10 mouse cellular contexts compared by ENCODE assay signal in the genomic region with DNA sequence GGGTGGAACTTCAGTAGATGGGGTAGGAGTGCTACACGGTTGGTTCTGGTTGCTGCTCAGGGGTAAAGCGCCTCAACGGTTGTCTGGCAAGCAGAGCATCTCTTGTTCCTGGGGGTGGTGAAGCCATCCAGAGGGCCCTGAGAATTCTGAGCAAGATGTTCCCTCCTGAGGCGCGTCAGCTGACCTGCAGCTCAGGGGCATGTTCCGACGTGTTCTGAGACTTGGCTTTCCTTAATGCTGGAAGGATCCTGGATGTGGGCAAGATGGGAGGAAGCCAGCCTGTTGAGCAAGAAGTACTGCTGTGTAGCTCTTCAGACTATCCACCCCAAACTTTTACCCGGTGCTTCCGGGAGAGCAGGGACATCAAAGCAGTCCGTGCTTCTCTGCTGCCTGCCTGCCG. TPM values are rescaled to one million over a fixed set of nuclear protein-coding genes. Genes with fewer than 3 reads are reported as not detected.
DNase-seq lines count a peak whose midpoint lies in the region; ATAC-seq and TF ChIP-seq lines count a peak whose summit lies in the region.
"Had no signal": no experiment of that assay in that cellular context is flagged by ENCODE, and none has a peak within 500 bp of the region (broad histone marks: within the 10 kb centered on the region; RNA-seq: fewer than 3 reads in every experiment).

No protein-coding gene starts in this region.

- H3K9ac ChIP-seq in forebrain, embryonic 13.5 days = no peak overlapping the region; the same call in 1 of the 2 replicates
- no peak overlapping the region for H3K9ac ChIP-seq in forebrain, embryonic 11.5 days (ENCODE audit: low read length)
- H3K9ac ChIP-seq in forebrain, postnatal 0 days = no peak overlapping the region
- H3K9ac ChIP-seq in neural tube, embryonic 14.5 days (replicated peaks; ENCODE audit: low read depth, low read length) = 0 out of 2 replicates have a peak overlapping the region, but pooled peaks have one; percentile 25
- H3K9ac ChIP-seq: liver, embryonic 14.5 days had no signal

- H3K27me3 ChIP-seq in forebrain, embryonic 13.5 days = no peaks in the 10 kb centered on the region
- H3K27me3 ChIP-seq in forebrain, embryonic 11.5 days (ENCODE audit: control insufficient read depth, insufficient read depth, low read length) = no peaks in the 10 kb centered on the region
- H3K27me3 ChIP-seq in forebrain, postnatal 0 days (ENCODE audit: insufficient read depth, low read length) = no peaks in the 10 kb centered on the region
- H3K27me3 ChIP-seq in neural tube, embryonic 14.5 days (ENCODE audit: control insufficient read depth, insufficient read depth, low read length) = no peaks in the 10 kb centered on the region

- H3K4me1 ChIP-seq in forebrain, embryonic 13.5 days = peaks cover 88% of the 10 kb centered on the region
- H3K4me1 ChIP-seq in forebrain, embryonic 11.5 days (replicated peaks; ENCODE audit: control insufficient read depth, insufficient read depth, low read length) = peaks cover 16% of the 10 kb centered on the region
- H3K4me1 ChIP-seq in forebrain, postnatal 0 days (ENCODE audit: insufficient read depth) = peaks cover 42% of the 10 kb centered on the region
- peaks cover 70% of the 10 kb centered on the region for H3K4me1 ChIP-seq in neural tube, embryonic 14.5 days (ENCODE audit: control insufficient read depth, insufficient read depth, low read length)

- peaks cover 39% of the 10 kb centered on the region for H3K36me3 ChIP-seq in forebrain, embryonic 13.5 days (ENCODE audit: poor library complexity, severe bottlenecking)
- H3K36me3 ChIP-seq in forebrain, embryonic 11.5 days (ENCODE audit: control insufficient read depth, insufficient read depth, low read length) = peaks cover 9% of the 10 kb centered on the region; the same call in 1 of the 2 replicates
- peaks cover 21% of the 10 kb centered on the region for H3K36me3 ChIP-seq in forebrain, postnatal 0 days (ENCODE audit: insufficient read depth)
- peaks cover 7% of the 10 kb centered on the region; the same call in 1 of the 2 replicates for H3K36me3 ChIP-seq in neural tube, embryonic 14.5 days (ENCODE audit: control insufficient read depth, insufficient read depth, low read length)

- no peak overlapping the region for H3K27ac ChIP-seq in forebrain, embryonic 13.5 days
- no peak overlapping the region for H3K27ac ChIP-seq in forebrain, embryonic 11.5 days (ENCODE audit: low read depth, low read length)
- H3K27ac ChIP-seq in forebrain, postnatal 0 days (ENCODE audit: low read depth, low read length) = no peak overlapping the region
- H3K27ac ChIP-seq in neural tube, embryonic 14.5 days (ENCODE audit: low read depth, low read length) = no peak overlapping the region
- H3K27ac ChIP-seq: liver, embryonic 14.5 days had no signal

- no peak for TF ChIP-seq CTCF in forebrain, postnatal 0 days (IDR thresholded peaks at IDR 0.05; ENCODE audit: low read depth)

- H3K4me2 ChIP-seq in forebrain, embryonic 13.5 days = peak overlapping the region; percentile 37
- no peak overlapping the region for H3K4me2 ChIP-seq in forebrain, embryonic 11.5 days (ENCODE audit: low read depth, low read length, severe bottlenecking)
- peak overlapping the region; percentile 17; the same call in 1 of the 2 replicates for H3K4me2 ChIP-seq in forebrain, postnatal 0 days (ENCODE audit: low read depth)
- H3K4me2 ChIP-seq in neural tube, embryonic 14.5 days (ENCODE audit: low read depth, low read length) = no peak overlapping the region

- H3K9me3 ChIP-seq in forebrain, embryonic 13.5 days (replicated peaks) = no peaks in the 10 kb centered on the region
- no peaks in the 10 kb centered on the region for H3K9me3 ChIP-seq in forebrain, embryonic 11.5 days (ENCODE audit: control insufficient read depth, low read length)
- H3K9me3 ChIP-seq in forebrain, postnatal 0 days (ENCODE audit: low read length) = no peaks in the 10 kb centered on the region
- no peaks in the 10 kb centered on the region for H3K9me3 ChIP-seq in neural tube, embryonic 14.5 days (ENCODE audit: control insufficient read depth, low read length)

- DNase-seq in forebrain, embryonic 11.5 days (ENCODE audit: low spot score) = no peak
- DNase-seq in lung, postnatal 14 days = peak; percentile 34
- no peak for DNase-seq in lung, postnatal 10 days
- no peak for DNase-seq in forebrain, postnatal 0 days
- no peak for DNase-seq in kidney, adult 8-10 months

- ATAC-seq in forebrain, embryonic 13.5 days = no peak
- no peak for ATAC-seq in forebrain, embryonic 11.5 days (replicated peaks; ENCODE audit: low FRiP score)
- ATAC-seq in forebrain, postnatal 0 days = no peak
- no peak for ATAC-seq in neural tube, embryonic 14.5 days (ENCODE audit: low read depth)
- ATAC-seq in frontal cortex, adult (ENCODE audit: low TSS enrichment) = no peak

- WGBS in forebrain, embryonic 13.5 days = 77% methylated on average over 11 of the region's 11 CpGs
- 79% methylated on average over 11 of the region's 11 CpGs for WGBS in forebrain, embryonic 11.5 days
- whole genome bisulfite sequencing in forebrain, postnatal 0 days = 56% methylated on average over 11 of the region's 11 CpGs
- 68% methylated on average over 11 of the region's 11 CpGs for WGBS in neural tube, embryonic 14.5 days

- H3K4me3 ChIP-seq in forebrain, embryonic 13.5 days = no peak overlapping the region
- no peak overlapping the region for H3K4me3 ChIP-seq in forebrain, embryonic 11.5 days (ENCODE audit: low read depth, low read length)
- no peak overlapping the region for H3K4me3 ChIP-seq in forebrain, postnatal 0 days (ENCODE audit: low read depth, low read length)
- H3K4me3 ChIP-seq in neural tube, embryonic 14.5 days (ENCODE audit: low read depth, low read length) = no peak overlapping the region
- H3K4me3 ChIP-seq: erythroblast, embryonic 14.5 days had no signal

RNA-seq across cellular contexts. Expression of a gene that starts 6.2 kb away (rescaled TPM):
- 49.9 and 50.0 TPM in 2 replicates for polyA plus RNA-seq in forebrain, embryonic 13.5 days (2015; fragmentation: Nextera tagmentation; extraction: Ambion mirVana)
- polyA plus RNA-seq in forebrain, embryonic 11.5 days (2014; fragmentation: Nextera tagmentation; extraction: Ambion mirVana) = 52.4 and 58.2 TPM in 2 replicates
- 201 and 241 TPM in 2 replicates for total RNA-seq in forebrain, postnatal 0 days (2014; rRNA removed)
- polyA plus RNA-seq in forebrain, postnatal 0 days (2015; fragmentation: Nextera tagmentation; extraction: Ambion mirVana) = 11.9 and 21.3 TPM in 2 replicates
- polyA plus RNA-seq in neural tube, embryonic 14.5 days (2014; fragmentation: Nextera tagmentation; extraction: Ambion mirVana) = 47.9 and 56.6 TPM in 2 replicates

Comparison
In these comparisons a context has a peak if more than half of its experiments do, and no peak if none do; other contexts are left out.
1. H3K4me2 ChIP-seq: peak in forebrain, embryonic 13.5 days (single experiment) and forebrain, postnatal 0 days (single experiment); none in forebrain, embryonic 11.5 days (single experiment) and neural tube, embryonic 14.5 days (single experiment).